Mouse (Mus musculus) T-cell, adult 2 months (primary cell): ENCODE measurements around the gene Gga2.

Source experiments
- DNase-seq: peaks from one replicate; pipeline ENCODE4 v3.0.0; 2022; ENCODE audit warnings: low spot score

Gene Gga2

DNA sequence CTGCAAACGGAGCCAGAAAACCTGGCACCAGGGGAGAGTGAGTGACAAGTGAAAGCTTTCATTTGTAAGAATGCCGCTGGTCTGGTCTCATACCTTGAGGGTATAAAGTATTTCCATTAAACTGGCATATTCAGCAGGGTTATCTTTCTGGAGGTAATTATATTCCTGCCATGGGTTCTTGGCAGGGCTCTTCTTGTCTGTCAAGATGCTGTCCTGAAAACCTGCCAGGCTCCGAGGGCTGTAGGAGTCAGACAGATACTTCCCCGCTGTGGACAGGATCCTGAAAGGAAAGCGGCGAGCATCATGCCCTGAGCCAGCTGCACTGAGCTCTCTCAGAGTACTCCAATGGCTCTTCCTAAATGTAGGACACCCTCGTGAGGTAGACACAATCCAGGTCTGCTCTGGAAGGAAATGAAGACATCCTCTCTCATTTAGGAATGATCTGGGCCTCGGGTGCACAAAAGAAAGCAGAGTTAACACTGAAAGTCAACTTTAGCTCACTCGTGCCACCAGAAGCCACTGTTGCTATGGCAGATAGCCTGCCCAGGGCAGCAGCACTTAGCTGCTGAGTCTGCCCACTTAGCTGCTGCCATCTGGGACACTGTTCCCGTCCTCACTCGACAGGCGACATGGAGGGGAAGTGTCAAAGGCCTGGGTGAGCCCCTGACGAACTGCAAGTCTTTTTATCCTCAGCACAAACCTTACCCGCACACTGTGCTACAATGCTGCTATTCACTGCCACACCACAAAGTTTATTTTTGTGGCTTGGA, 84.0 kb downstream of the Gga2 start:
- no peak for DNase-seq
